Mouse (Mus musculus) CH12.LX (cell line): ENCODE data around the gene Vmn1r138. TPM values are rescaled to one million over a fixed set of nuclear protein-coding genes. Genes with fewer than 3 reads are reported as not detected.
"Not testable (repeated sequence)": the region's sequence is repeated elsewhere in the genome, so short reads cannot be mapped to it uniquely, and the experiment has no call there.

Source experiments
- DNase-seq: peaks from one replicate; pipeline ENCODE4 v3.0.0-alpha.2; 2013; ENCODE audit errors: extremely low read depth
- H3K27ac ChIP-seq: 2 replicates; pipeline ENCODE4 v1.5.1; 2012; ENCODE audit warnings: low read depth, mild to moderate bottlenecking, control low read depth, moderate library complexity; ENCODE audit not compliant: insufficient read depth
- H3K27me3 ChIP-seq: replicated peaks from 2 replicates; pipeline ENCODE3; 2012; ENCODE audit warnings: inconsistent platforms
- H3K36me3 ChIP-seq, 2 experiments: replicated peaks in 1 of 2; 2 replicates each; pipeline versions ENCODE3 to v1.6.1; 2012; ENCODE audit warnings: inconsistent platforms in 1 of 2, low read length in 1 of 2, mild to moderate bottlenecking in 1 of 2, mixed read lengths in 1 of 2, moderate library complexity in 1 of 2; ENCODE audit not compliant: control insufficient read depth in 1 of 2, insufficient read depth in 1 of 2
- H3K4me1 ChIP-seq, 2 experiments: 2 replicates each; pipeline ENCODE4 v1.6.1; 2012; ENCODE audit warnings: inconsistent platforms in 1 of 2, moderate library complexity in 1 of 2; ENCODE audit not compliant: insufficient read depth in 2 of 2, control insufficient read depth in 1 of 2
- H3K4me2 ChIP-seq: 2 replicates; pipeline ENCODE4 v1.6.1; 2012; ENCODE audit warnings: low read depth, mild to moderate bottlenecking, control low read depth; ENCODE audit not compliant: poor library complexity, insufficient read depth, severe bottlenecking
- H3K4me3 ChIP-seq, 3 experiments: fragments of 150-350 bp in 1 of 3; sonication (generic) in 1 of 3; replicated peaks in 1 of 3; 2 replicates each; pipeline versions ENCODE3 to v1.5.1; 2011 to 2012; ENCODE audit warnings: low read depth in 2 of 3, low read length in 2 of 3, mild to moderate bottlenecking in 2 of 3, moderate library complexity in 2 of 3, control low read depth in 1 of 3, improper control_type of control experiment in 1 of 3, inconsistent platforms in 1 of 3, mixed read lengths in 1 of 3; ENCODE audit not compliant: poor library complexity in 1 of 3
- H3K79me2 ChIP-seq: replicated peaks from 2 replicates; pipeline ENCODE4 v1.6.1; 2012; ENCODE audit warnings: mild to moderate bottlenecking, moderate library complexity; ENCODE audit not compliant: control insufficient read depth, poor library complexity, insufficient read depth, severe bottlenecking; ENCODE audit errors: extremely low read depth
- H3K9ac ChIP-seq: 2 replicates; pipeline ENCODE4 v1.6.1; 2012; ENCODE audit warnings: low read depth, mild to moderate bottlenecking, control low read depth, moderate library complexity; ENCODE audit not compliant: insufficient read depth
- H3K9me3 ChIP-seq: replicated peaks from 2 replicates; pipeline ENCODE3; 2012; ENCODE audit warnings: low read length, inconsistent platforms, mixed read lengths
- dilution Hi-C: fragments of 300-500 bp; cut with MboI; formaldehyde crosslinking; loops from 2 replicates; pipeline ENCODE4 v1.14.3; 2020; ENCODE audit warnings: low sequenced_read_pairs; ENCODE audit not compliant: extremely low pct_unique_long_range_greater_than_20kb, extremely low pct_ligation_motif_present
- in situ Hi-C: fragments of 300-500 bp; cut with MboI; formaldehyde crosslinking; loops from 3 replicates; pipeline ENCODE4 v1.14.3; 2019; ENCODE audit warnings: low sequenced_read_pairs, low pct_ligation_motif_present, low pct_unique_long_range_greater_than_20kb, mixed read lengths
- polyA plus RNA-seq: library from polyadenylated mRNA; unstranded; fragments of >175 nt; gene quantifications from 2 replicates; pipeline ENCODE4 v1.2.1, GENCODE M21; 2012; ENCODE audit warnings: low read depth; ENCODE audit not compliant: insufficient read length
- total RNA-seq, 2 experiments: library from RNA; depleted of rRNA; stranded (reverse); fragments of 300-350 nt in 1 of 2; fragments of >200 nt in 1 of 2; gene quantifications; 2 replicates each; pipeline ENCODE4 v1.2.3; 2012 to 2014

Vmn1r138 gene
- total RNA-seq (2012; rRNA removed) (not detected in 2 replicates), total RNA-seq (2014; rRNA removed) (not detected in 2 replicates), polyA plus RNA-seq (not detected in 2 replicates)

DNA sequence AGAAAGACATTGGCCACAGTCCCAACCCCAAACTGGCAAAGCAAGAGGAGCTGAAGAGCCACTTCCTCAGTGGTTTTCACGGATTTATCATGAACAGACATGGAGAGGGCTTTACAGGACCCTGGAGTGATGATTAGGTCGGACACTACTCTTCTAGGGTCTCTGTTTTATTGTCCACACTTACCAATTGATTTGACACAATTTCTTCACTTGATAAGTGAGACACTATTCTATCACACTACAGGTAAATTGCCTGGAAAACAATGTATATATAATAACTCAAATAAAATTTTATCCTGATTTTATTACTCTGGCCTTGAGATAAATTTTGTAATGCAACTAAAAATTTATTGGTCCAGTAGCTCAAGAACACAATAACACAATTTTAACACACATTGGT is at the start of gene Vmn1r138:
Gene Vmn1r138, minus strand, starts transcription at position 101 of the 400 bp plus-strand sequence.
- H3K27ac ChIP-seq, H3K9me3 ChIP-seq, dilution Hi-C loops, H3K36me3 ChIP-seq, H3K9ac ChIP-seq, H3K4me1 ChIP-seq, in situ Hi-C loops, H3K4me2 ChIP-seq, H3K79me2 ChIP-seq, H3K4me3 ChIP-seq, H3K27me3 ChIP-seq, DNase-seq: not testable (repeated sequence)

DNA sequence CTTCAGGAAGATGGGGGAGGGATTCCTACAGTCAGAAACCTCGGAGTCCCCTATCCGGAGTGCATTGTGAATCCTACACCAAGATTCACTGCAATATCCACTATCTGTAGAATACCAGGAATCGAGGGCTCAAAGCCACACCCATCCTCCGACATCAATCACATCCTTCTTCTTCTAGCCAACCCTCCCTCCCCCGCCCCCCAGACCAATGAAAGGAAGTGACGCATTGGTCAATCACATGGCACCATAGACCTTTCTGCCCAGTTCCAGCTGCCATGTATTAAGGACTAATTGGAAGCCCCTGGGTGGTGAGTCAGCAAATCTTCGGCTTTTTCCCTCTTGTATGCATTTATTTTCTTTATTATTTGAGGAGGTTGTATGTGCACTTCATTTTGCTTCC is 40.1 kb upstream of the Vmn1r138 start, which contains the start of gene Vmn1r139:
Gene Vmn1r139, plus strand, starts transcription at position 301 of the 400 bp plus-strand sequence.
- not testable (repeated sequence) for H3K9ac ChIP-seq

DNA sequence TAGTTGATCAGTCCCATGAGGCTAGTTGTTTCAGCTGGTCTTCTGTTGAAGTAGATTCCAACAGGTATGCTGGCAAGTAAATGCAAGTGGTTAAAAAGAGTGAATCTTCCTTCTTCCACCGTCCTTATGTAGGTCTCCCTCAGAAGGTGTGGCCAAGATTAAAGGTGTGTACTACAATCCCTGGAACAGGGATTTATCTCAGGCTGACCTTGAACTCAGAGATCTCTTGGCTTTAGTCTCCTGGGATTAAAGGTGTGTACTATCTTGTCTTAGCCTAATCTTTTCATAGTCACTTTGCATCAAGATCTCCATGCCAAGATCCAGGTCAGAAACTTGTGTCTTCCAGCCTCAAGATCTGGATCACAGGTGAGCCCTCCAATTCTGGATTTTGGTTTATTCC is 27.5 kb upstream of the Vmn1r138 start, which contains the start of gene Gm6176:
Gene Gm6176, minus strand, starts transcription at position 101 of the 400 bp plus-strand sequence.
- H3K4me3 ChIP-seq, in situ Hi-C loops, H3K36me3 ChIP-seq, H3K4me1 ChIP-seq, H3K27me3 ChIP-seq, H3K4me2 ChIP-seq, H3K9me3 ChIP-seq, H3K79me2 ChIP-seq, H3K9ac ChIP-seq, dilution Hi-C loops, H3K27ac ChIP-seq, DNase-seq: not testable (repeated sequence)

More for the DNA sequence above, 40.1 kb upstream of the Vmn1r138 start, which contains the start of gene Vmn1r139:
- H3K9me3 ChIP-seq, in situ Hi-C loops, H3K79me2 ChIP-seq, H3K27ac ChIP-seq, H3K36me3 ChIP-seq, H3K4me1 ChIP-seq, DNase-seq, dilution Hi-C loops, H3K4me3 ChIP-seq, H3K4me2 ChIP-seq, H3K27me3 ChIP-seq: not testable (repeated sequence)

DNA sequence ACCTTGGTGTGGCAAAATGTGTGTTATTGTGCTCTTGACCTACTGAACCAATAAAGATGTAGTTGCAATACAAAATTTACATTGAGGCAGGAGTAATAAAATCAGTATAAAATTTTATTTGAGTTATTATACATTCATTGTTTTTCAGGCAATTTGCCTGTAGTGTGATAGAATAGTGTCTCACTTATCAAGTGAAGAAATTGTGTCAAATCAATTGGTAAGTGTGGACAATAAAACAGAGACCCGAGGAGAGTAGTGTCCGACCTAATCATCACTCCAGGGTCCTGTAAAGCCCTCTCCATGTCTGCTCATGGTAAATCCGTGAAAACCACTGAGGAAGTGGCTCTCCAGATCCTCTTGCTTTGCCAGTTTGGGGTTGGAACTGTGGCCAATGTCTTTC is 34.4 kb downstream of the Vmn1r138 start, which contains the start of gene Vmn1r137:
Gene Vmn1r137, plus strand, starts transcription at position 301 of the 400 bp plus-strand sequence.
- H3K9ac ChIP-seq, H3K9me3 ChIP-seq, H3K36me3 ChIP-seq, H3K27me3 ChIP-seq, H3K79me2 ChIP-seq, dilution Hi-C loops, in situ Hi-C loops, H3K4me1 ChIP-seq, H3K27ac ChIP-seq, DNase-seq, H3K4me2 ChIP-seq, H3K4me3 ChIP-seq: not testable (repeated sequence)

Other genes starting within 250 kb of the Vmn1r138 start
- gene Gm4177, start 232.2 kb downstream of the Vmn1r138 start, total RNA-seq (2012; rRNA removed): not detected in 2 replicates
- gene Gm4177, start 232.2 kb downstream of the Vmn1r138 start, total RNA-seq (2014; rRNA removed): not detected in 2 replicates
- gene Gm4177, start 232.2 kb downstream of the Vmn1r138 start, polyA plus RNA-seq: not detected in 2 replicates
- not detected in 2 replicates for gene Vmn1r135, start 196.5 kb downstream of the Vmn1r138 start, total RNA-seq (2012; rRNA removed)
- gene Vmn1r135, start 196.5 kb downstream of the Vmn1r138 start, total RNA-seq (2014; rRNA removed): not detected in 2 replicates
- gene Vmn1r135, start 196.5 kb downstream of the Vmn1r138 start, polyA plus RNA-seq: not detected in 2 replicates
- gene Gm5725, start 184.6 kb downstream of the Vmn1r138 start, total RNA-seq (2012; rRNA removed): not detected in 2 replicates
- not detected in 2 replicates for gene Gm5725, start 184.6 kb downstream of the Vmn1r138 start, total RNA-seq (2014; rRNA removed)
- not detected in 2 replicates for gene Gm5725, start 184.6 kb downstream of the Vmn1r138 start, polyA plus RNA-seq
- gene Gm5891, start 107.6 kb downstream of the Vmn1r138 start, total RNA-seq (2012; rRNA removed): not detected in 2 replicates
- not detected in 2 replicates for gene Gm5891, start 107.6 kb downstream of the Vmn1r138 start, total RNA-seq (2014; rRNA removed)
- gene Gm5891, start 107.6 kb downstream of the Vmn1r138 start, polyA plus RNA-seq: not detected in 2 replicates
- not detected in 2 replicates for gene Vmn1r137, start 34.3 kb downstream of the Vmn1r138 start, total RNA-seq (2012; rRNA removed)
- gene Vmn1r137, start 34.3 kb downstream of the Vmn1r138 start, total RNA-seq (2014; rRNA removed): not detected in 2 replicates
- gene Vmn1r137, start 34.3 kb downstream of the Vmn1r138 start, polyA plus RNA-seq: not detected in 2 replicates
- not detected in 2 replicates for gene Gm6176, start 27.4 kb upstream of the Vmn1r138 start, total RNA-seq (2012; rRNA removed)
- not detected in 2 replicates for gene Gm6176, start 27.4 kb upstream of the Vmn1r138 start, total RNA-seq (2014; rRNA removed)
- gene Gm6176, start 27.4 kb upstream of the Vmn1r138 start, polyA plus RNA-seq: not detected in 2 replicates
- gene Vmn1r139, start 40.2 kb upstream of the Vmn1r138 start, total RNA-seq (2012; rRNA removed): not detected in 2 replicates
- not detected in 2 replicates for gene Vmn1r139, start 40.2 kb upstream of the Vmn1r138 start, total RNA-seq (2014; rRNA removed)
- gene Vmn1r139, start 40.2 kb upstream of the Vmn1r138 start, polyA plus RNA-seq: not detected in 2 replicates
- gene Gm16451, start 89.3 kb upstream of the Vmn1r138 start, total RNA-seq (2012; rRNA removed): not detected in 2 replicates
- not detected in 2 replicates for gene Gm16451, start 89.3 kb upstream of the Vmn1r138 start, total RNA-seq (2014; rRNA removed)
- not detected in 2 replicates for gene Gm16451, start 89.3 kb upstream of the Vmn1r138 start, polyA plus RNA-seq
- gene Gm10666, start 105.8 kb upstream of the Vmn1r138 start, total RNA-seq (2012; rRNA removed): not detected in 2 replicates
- gene Gm10666, start 105.8 kb upstream of the Vmn1r138 start, total RNA-seq (2014; rRNA removed): not detected in 2 replicates
- not detected in 2 replicates for gene Gm10666, start 105.8 kb upstream of the Vmn1r138 start, polyA plus RNA-seq
- not detected in 2 replicates for gene Vmn1r142, start 135.1 kb upstream of the Vmn1r138 start, total RNA-seq (2012; rRNA removed)
- gene Vmn1r142, start 135.1 kb upstream of the Vmn1r138 start, total RNA-seq (2014; rRNA removed): not detected in 2 replicates
- not detected in 2 replicates for gene Vmn1r142, start 135.1 kb upstream of the Vmn1r138 start, polyA plus RNA-seq
- gene Vmn1r143, start 160.5 kb upstream of the Vmn1r138 start, total RNA-seq (2012; rRNA removed): not detected in 2 replicates
- not detected in 2 replicates for gene Vmn1r143, start 160.5 kb upstream of the Vmn1r138 start, total RNA-seq (2014; rRNA removed)
- not detected in 2 replicates for gene Vmn1r143, start 160.5 kb upstream of the Vmn1r138 start, polyA plus RNA-seq
- gene Gm8653, start 172.4 kb upstream of the Vmn1r138 start, total RNA-seq (2012; rRNA removed): not detected in 2 replicates
- not detected in 2 replicates for gene Gm8653, start 172.4 kb upstream of the Vmn1r138 start, total RNA-seq (2014; rRNA removed)
- gene Gm8653, start 172.4 kb upstream of the Vmn1r138 start, polyA plus RNA-seq: not detected in 2 replicates
- gene Gm8453, start 200.6 kb upstream of the Vmn1r138 start, total RNA-seq (2012; rRNA removed): not detected in 2 replicates
- not detected in 2 replicates for gene Gm8453, start 200.6 kb upstream of the Vmn1r138 start, total RNA-seq (2014; rRNA removed)
- gene Gm8453, start 200.6 kb upstream of the Vmn1r138 start, polyA plus RNA-seq: not detected in 2 replicates